Comparison of ENCODE assay signal across 8 mouse cellular contexts in genomic region chr10:82697305-82697898, GRCm38 (mm10). TPM values are rescaled to one million over a fixed set of nuclear protein-coding genes. Genes with fewer than 3 reads are reported as not detected.
A peak's percentile ranks its signal among the peaks of the same experiment; 100 is the strongest.
DNase-seq lines count a peak whose midpoint lies in the region; ATAC-seq and TF ChIP-seq lines count a peak whose summit lies in the region.

No protein-coding gene starts in this region.

- TF ChIP-seq CTCF in lung, embryonic 14.5 days (IDR thresholded peaks at IDR 0.05; ENCODE audit: low read depth), result no peak

- H3K9me3 ChIP-seq in lung, embryonic 14.5 days (ENCODE audit: low read depth, low read length), result no peaks in the 10 kb centered on the region

- no peak for ATAC-seq in lung, embryonic 14.5 days (ENCODE audit: insufficient read depth)

- 0 out of 2 replicates have a peak, but pooled peaks cover 9% of the 10 kb centered on the region for H3K36me3 ChIP-seq in lung, embryonic 14.5 days (ENCODE audit: insufficient read depth)

- no peaks in the 10 kb centered on the region; the same call in 1 of the 2 replicates for H3K4me1 ChIP-seq in lung, embryonic 14.5 days (ENCODE audit: insufficient read depth)

- peak; percentile 43 for DNase-seq in cerebellum, adult 9-10 months
- no peak for DNase-seq in cerebellum, postnatal 25 days
- peak; percentile 64 to 74 for DNase-seq in spleen, postnatal 36 days (ENCODE audit: low spot score in 2 of 2)
- no peak for DNase-seq in spleen, postnatal 14 days (ENCODE audit: low spot score in 2 of 2)
- peak; percentile 40 for DNase-seq in lung, embryonic 14.5 days
- DNase-seq in left cerebral cortex, postnatal 14 days (ENCODE audit: low spot score in 2 of 2), result no peak
- DNase-seq in adipocyte (ENCODE audit: low spot score), result no peak
- DNase-seq in adrenal gland, adult 2 months, result no peak

- no peaks in the 10 kb centered on the region for H3K27me3 ChIP-seq in lung, embryonic 14.5 days (ENCODE audit: insufficient read depth, low read length)

- no peak overlapping the region for H3K4me2 ChIP-seq in lung, embryonic 14.5 days

- no peak overlapping the region for H3K9ac ChIP-seq in lung, embryonic 14.5 days

- WGBS in lung, embryonic 14.5 days, result 74% methylated on average over 3 of the region's 3 CpGs

- H3K27ac ChIP-seq in lung, embryonic 14.5 days (ENCODE audit: low read depth), result no peak overlapping the region

- intact Hi-C loops in left cerebral cortex, postnatal 14 days (cut with DNase I), result loop anchor here (5.0 kb wide), 1 partner anchor 65 kb away; no protein-coding TSS in a partner anchor

- no peak overlapping the region for H3K4me3 ChIP-seq in lung, embryonic 14.5 days (ENCODE audit: low read depth, low read length)

RNA-seq across cellular contexts. Expression of gene Hcfc2, which starts 1.4 kb away (rescaled TPM):
- polyA plus RNA-seq in lung, embryonic 14.5 days (2014; fragmentation: Nextera tagmentation; extraction: Ambion mirVana), result 31.6 and 34.4 TPM in 2 replicates
- total RNA-seq in left cerebral cortex, postnatal 14 days (2021), result 10 to 100 TPM; 33.0 to 36.3 TPM
- total RNA-seq in adrenal gland, adult 2 months (2021), result 10 to 100 TPM; 27.8 to 30.4 TPM
- polyA plus RNA-seq in adrenal gland, adult 2 months (2012; rRNA removed), result 3.2 and 4.7 TPM in 2 replicates

RNA-seq across cellular contexts. Expression of gene Glt8d2, which starts 7.0 kb away (rescaled TPM):
- 3.5 and 3.8 TPM in 2 replicates for polyA plus RNA-seq in lung, embryonic 14.5 days (2014; fragmentation: Nextera tagmentation; extraction: Ambion mirVana)
- total RNA-seq in left cerebral cortex, postnatal 14 days (2021), result 1 to 10 TPM; 9.1 to 9.4 TPM
- 1 to 10 TPM; 1.4 to 3.1 TPM for total RNA-seq in adrenal gland, adult 2 months (2021)
- 0.32 and 0.76 TPM in 2 replicates for polyA plus RNA-seq in adrenal gland, adult 2 months (2012; rRNA removed)

Comparison
In these comparisons a context has a peak if more than half of its experiments do, and no peak if none do; other contexts are left out.
1. DNase-seq: peak in cerebellum, adult 9-10 months (single experiment), spleen, postnatal 36 days (2 of 2) and lung, embryonic 14.5 days (single experiment); none in cerebellum, postnatal 25 days (0 of 2), spleen, postnatal 14 days (0 of 2), left cerebral cortex, postnatal 14 days (0 of 2), adipocyte (single experiment) and adrenal gland, adult 2 months (single experiment).